Mouse (Mus musculus) cerebellum, postnatal 36 days (tissue): Measurements from ENCODE around the gene Rgs10.
A peak's percentile ranks its signal among the peaks of the same experiment; 100 is the strongest.

ENCODE experiments used
- DNase-seq, 2 experiments: peaks; one replicate each; pipeline ENCODE4 v3.0.0; 2021 to 2022; ENCODE audit warnings: mixed read lengths in 2 of 2

Rgs10 gene

DNA sequence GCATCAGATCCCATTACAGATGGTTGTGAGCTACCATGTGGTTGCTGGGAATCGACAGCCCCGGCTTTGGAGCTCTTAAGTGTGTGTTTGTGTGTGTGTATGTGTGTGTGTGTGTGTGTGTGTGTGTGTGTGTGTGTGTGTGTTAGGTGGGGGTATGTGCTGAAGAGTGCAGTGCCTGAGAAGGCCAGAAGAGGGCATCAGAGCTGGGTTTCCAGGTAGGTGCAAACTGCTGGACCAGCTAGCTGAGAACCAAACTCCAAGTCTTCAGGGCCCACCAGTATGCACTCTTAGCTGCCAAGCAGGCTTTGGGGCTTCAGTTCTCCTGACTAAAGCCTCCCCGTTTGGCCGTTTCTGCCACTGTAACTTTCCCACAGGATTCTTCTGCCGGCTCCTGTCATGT is 10.3 kb downstream of the Rgs10 start:
- no peak for DNase-seq

- no peak for DNase-seq
Measured at GRCm38 (mm10) chr7:128403988-128404387, 14.6 kb downstream of the Rgs10 start.

GRCm38 (mm10) chr7:128403586-128403985 is 15.0 kb downstream of the Rgs10 start:
- DNase-seq: no peak

GRCm38 (mm10) chr7:128403128-128403527 is 15.4 kb downstream of the Rgs10 start:
- no peak for DNase-seq

GRCm38 (mm10) chr7:128402577-128402976 is 16.0 kb downstream of the Rgs10 start:
- no peak for DNase-seq

- DNase-seq: no peak
Measured at GRCm38 (mm10) chr7:128398664-128399063, 19.9 kb downstream of the Rgs10 start.

DNA sequence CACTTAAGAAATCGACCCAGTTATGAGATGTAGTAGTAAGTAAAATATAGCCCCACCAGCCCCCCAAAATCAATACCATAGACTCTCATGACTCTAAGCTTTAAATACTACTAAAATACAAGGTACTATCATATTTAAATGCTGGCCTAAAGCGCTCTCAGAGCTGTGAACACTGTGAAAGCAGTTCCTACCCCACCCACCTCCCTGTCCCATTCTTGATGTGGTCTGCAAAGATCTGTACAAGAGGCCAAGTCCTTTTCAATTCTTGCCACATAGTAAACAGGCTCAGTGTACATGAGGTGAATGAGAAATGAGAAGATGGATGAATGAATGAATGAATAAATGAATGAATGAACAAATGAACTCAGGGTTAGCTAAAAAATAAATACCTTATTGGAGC is 21.5 kb downstream of the Rgs10 start:
- no peak for DNase-seq

GRCm38 (mm10) chr7:128393756-128394155 is 24.8 kb downstream of the Rgs10 start:
- no peak for DNase-seq

- DNase-seq: no peak
Measured at GRCm38 (mm10) chr7:128392972-128393314, 25.6 kb downstream of the Rgs10 start.

- no peak for DNase-seq
Measured at GRCm38 (mm10) chr7:128392071-128392971, 26.2 kb downstream of the Rgs10 start.

DNA sequence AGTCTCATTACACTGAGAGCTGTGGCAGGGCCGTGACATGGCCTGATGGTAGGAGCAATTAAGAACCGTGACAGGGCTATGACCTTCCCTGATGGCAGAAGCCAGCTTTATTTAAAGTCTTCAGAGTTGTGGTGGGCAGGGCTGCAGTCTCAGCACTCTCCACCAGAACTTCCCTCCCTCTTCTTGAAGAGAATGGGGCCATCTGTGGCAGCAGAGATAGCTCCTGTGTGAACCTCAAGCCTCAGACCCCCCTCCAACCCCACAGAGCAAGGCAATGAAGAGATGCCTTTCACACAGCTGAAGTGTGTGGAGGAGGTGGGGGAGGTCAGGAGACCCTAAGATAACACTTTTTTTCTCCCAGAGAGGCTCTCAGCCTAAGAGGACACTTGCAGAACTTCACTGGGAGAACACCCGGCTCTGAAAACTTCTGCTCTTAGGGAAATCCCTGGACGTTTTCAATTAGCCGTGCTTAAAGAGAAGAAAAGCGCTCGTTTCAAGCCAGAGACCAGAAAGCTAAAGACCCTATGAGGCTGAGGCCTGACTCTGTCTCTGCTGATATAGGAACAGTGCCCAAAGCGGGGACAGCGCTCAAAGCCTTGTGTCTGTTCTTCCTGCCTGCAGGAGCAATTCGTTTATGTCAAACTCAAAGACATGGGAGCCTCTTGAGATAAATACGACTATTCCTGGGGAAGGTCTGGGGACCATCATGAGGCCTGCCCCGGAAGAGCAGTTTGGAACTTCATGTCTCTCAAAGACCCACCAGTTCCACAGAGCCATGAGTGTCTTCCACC is 27.1 kb downstream of the Rgs10 start:
- DNase-seq: no peak

DNA sequence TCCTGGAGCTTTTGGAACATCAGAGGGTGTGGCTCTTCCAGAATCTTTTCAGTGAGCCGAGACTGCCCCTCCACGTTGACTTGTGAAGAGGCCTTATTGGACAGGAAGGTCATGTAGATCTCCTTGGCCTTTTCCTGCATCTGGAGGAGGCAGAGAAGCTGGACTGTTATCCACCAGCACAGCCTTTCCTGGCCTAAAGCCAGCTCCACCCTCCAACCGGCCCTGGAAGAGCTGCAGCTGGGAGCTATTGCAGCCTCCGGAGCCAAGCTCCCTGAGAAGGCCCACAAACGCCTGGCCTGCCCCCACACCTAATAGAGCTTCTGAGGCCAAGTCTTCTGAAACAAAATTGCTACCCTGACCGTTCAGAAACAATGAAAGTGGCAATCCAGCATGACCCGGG is 29.6 kb downstream of the Rgs10 start:
- DNase-seq: no peak

DNA sequence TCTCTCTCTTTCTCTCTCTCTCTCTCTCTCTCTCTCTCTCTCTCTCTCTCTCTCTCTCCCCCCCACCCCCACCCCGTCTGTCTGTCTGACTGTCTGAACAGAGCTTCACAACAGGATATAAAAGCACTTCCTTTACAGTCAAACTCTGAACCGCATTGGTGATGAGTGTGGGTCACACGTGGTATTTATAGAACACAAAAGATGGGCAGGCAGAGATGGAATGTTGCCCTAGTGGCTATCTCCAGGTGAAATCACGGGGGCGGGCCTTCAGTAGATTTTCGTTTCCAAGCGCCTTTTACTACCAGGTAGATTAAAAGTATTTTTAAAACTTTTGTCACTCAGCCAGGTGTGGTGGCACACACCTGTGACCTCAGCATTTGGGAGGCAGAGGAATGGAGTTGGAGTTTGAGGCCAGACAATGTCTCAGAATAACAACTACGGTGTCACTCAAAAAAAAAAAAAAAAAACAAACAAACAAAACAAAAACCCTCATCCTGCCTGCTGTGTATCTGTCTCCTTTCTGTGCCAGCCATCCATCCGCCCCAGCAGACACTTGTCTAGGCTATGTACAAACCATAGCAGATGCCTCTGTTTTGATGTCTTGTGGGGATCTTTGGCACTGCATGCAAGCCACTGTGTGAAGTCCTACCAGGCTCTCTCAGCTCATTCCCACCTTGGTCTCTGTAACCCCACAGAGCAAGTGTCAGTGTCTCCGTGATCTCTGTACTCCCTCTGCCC is 34.7 kb downstream of the Rgs10 start:
- DNase-seq: no peak

- no peak for DNase-seq
Measured at GRCm38 (mm10) chr7:128383189-128383725, 35.3 kb downstream of the Rgs10 start.

- DNase-seq: no peak
Measured at GRCm38 (mm10) chr7:128382527-128382860, 36.1 kb downstream of the Rgs10 start.

DNA sequence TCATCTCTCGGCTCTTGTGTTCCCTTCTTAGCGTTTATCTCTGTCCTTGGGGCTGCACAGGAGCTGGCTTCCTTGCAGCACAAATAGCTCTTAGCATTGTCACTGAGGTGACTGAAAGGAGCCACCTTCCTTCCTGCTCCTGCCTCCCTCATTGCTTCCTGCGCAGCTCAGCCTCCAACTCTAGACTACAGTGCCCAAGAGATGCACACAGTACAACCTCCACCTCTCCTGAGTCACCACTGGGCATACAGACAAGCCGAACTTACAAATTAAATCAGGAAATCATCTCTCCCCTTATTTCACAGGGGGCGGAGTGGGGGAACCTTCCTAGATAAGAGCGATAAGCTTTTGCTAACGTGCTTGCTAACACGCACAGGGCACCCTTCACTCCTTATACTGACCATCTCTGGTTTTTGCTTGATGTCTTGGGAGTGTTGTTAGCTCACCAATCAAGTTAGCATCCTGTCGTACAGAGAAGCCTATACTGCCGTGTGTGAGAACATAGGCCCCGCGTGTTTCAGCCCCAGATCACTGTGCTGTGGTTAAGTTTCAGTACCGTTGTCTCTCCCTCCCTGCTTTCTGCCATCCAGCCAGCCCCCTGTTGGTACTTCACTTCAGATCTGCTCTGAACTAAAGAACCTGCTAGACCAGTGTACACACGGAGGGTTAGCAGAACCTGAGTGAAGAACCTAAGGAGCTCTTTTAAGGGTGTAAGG is 36.6 kb downstream of the Rgs10 start:
- no peak for DNase-seq

- no peak for DNase-seq
Measured at GRCm38 (mm10) chr7:128381001-128381400, 37.6 kb downstream of the Rgs10 start.

GRCm38 (mm10) chr7:128379162-128379805 is 39.3 kb downstream of the Rgs10 start:
- no peak for DNase-seq

DNA sequence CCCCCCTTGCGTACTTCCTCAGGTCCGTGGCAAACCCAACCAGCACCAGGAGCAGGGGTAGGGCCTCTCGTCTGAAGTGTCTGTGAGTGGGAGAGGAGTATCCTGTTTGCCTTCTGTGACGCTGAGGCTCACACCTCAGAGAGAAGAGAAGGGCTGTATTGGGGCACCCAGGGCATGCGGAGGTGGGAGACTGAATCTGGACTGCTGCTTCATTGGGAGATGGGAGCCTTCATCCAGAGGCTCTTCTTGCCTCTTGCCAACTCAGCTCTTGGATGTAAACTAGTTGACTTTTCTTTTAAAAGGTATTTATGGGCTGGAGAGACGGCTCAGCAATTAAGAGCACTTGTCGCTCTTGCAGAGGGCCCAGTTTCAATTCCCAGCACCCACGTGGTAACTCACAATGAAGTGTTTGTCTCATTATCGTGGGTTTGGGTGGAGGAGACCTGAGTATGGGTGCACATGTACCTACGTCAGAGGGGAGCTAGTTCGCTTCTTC is 42.3 kb downstream of the Rgs10 start:
- DNase-seq: no peak

GRCm38 (mm10) chr7:128374156-128374555 is 44.4 kb downstream of the Rgs10 start:
- DNase-seq: no peak

DNA sequence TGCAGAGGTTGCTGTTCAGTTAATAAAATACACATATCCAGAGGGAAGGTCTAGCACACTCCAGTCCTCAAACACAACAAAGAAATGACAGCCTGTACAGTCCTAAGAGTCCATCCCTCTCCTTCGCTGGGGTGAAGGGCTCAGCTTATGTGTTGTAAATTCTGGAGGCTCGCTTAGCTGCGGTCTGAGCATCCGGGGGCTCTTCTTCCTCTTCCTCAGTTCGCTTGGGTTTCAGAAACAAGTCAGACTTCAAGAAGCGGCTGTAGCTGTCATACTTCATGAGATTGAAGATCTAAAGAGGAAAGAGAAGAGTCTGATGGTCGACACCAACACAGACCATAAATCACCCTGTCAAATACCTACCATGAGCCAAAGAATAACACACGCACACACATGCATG is 44.8 kb downstream of the Rgs10 start:
- no peak for DNase-seq

DNA sequence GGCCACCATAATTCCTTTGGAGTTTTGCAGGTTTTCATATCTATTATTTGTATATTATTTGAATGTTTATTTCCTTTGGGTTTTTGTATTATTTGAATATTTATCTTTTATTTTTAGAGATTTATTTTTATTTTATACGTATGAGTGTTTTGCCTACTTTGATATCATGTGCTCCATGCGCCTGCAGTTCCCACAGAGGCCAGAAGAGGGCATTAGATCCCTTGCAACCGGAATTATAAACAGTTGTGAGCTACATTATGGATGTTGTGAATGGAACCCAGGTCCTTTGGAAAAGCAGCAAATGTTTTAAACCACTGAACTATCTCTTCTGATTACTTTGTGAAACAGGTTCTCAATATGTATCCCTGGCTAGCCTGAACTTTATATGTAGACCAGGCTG is 46.2 kb downstream of the Rgs10 start:
- DNase-seq: peak; percentile 17 to 21
